Mouse (Mus musculus) limb, embryonic 13.5 days (tissue): ENCODE measurements around the gene Acsbg2. TPM values are rescaled to one million over a fixed set of nuclear protein-coding genes. Genes with fewer than 3 reads are reported as not detected.

Experiments
- ATAC-seq: fragments of 200-750 bp; cut with Nextera tagmentation; 2 replicates; pipeline ENCODE4 v1.8.0; 2017; ENCODE audit warnings: low read depth, moderate number of reproducible peaks, moderate TSS enrichment; ENCODE audit not compliant: low FRiP score
- H3K27ac ChIP-seq: fragments of 300-500 bp; sonication (generic); 2 replicates; pipeline ENCODE4 v1.5.1; 2015; ENCODE audit warnings: inconsistent platforms, mild to moderate bottlenecking, moderate library complexity
- H3K27me3 ChIP-seq: fragments of 300-500 bp; sonication (generic); 2 replicates; pipeline ENCODE4 v1.6.1; 2015; ENCODE audit warnings: mild to moderate bottlenecking, inconsistent platforms
- H3K36me3 ChIP-seq: fragments of 300-500 bp; sonication (generic); 2 replicates; pipeline ENCODE4 v1.6.1; 2015; ENCODE audit warnings: inconsistent platforms, mild to moderate bottlenecking, moderate library complexity
- H3K4me1 ChIP-seq: fragments of 300-500 bp; sonication (generic); 2 replicates; pipeline ENCODE4 v1.6.1; 2015; ENCODE audit warnings: inconsistent platforms
- H3K4me2 ChIP-seq: fragments of 300-500 bp; sonication (generic); replicated peaks from 2 replicates; pipeline ENCODE4 v1.6.1; 2015; ENCODE audit warnings: inconsistent platforms, mild to moderate bottlenecking, moderate library complexity
- H3K4me3 ChIP-seq: fragments of 300-500 bp; sonication (generic); 2 replicates; pipeline ENCODE4 v1.5.1; 2015; ENCODE audit warnings: moderate library complexity, mild to moderate bottlenecking, inconsistent platforms
- H3K9ac ChIP-seq: fragments of 300-500 bp; sonication (generic); 2 replicates; pipeline ENCODE4 v1.6.1; 2015; ENCODE audit warnings: mild to moderate bottlenecking, inconsistent platforms
- H3K9me3 ChIP-seq: fragments of 300-500 bp; sonication (generic); 2 replicates; pipeline ENCODE4 v1.6.1; 2016; ENCODE audit warnings: inconsistent platforms
- WGBS: fragments of 180-500 bp; shearing (Covaris S2); methylation state at CpG from one replicate; pipeline ENCODE4 v1.1.7; 2015; 5-methylcytosine and 5-hydroxymethylcytosine counted together
- polyA plus RNA-seq: library from polyadenylated mRNA; unstranded; fragments of >200 nt; fragmentation: Nextera tagmentation; extraction: Ambion mirVana; gene quantifications from 2 replicates; pipeline ENCODE4 v1.2.1, GENCODE M21; 2015

The Acsbg2 gene
- polyA plus RNA-seq, 1 experiment from 2014 or later: not detected

DNA sequence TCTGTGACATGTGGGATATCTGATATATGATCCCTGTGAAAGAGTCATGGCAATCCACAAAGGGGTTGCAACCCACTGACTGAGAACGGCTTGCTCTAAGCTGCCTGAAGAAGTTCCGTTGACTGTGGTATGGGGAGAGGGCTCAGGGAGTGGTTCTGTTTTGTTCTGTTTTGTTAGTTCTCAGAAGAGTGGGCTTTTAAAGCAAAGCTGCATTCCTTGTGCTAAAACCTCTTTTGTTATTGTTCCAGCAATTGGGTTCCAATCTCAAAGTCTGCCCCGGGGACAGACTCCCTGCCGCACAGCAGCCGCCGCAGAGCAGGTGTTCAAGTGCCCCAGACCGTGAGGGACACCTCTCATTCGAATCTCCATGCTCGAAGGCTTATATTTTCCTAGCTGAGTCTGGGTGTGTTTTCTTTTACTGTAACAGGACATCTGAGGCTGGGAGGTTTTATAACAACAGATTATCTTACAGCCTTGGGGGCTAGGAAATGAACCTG, 4.7 kb downstream of the Acsbg2 start:
- Histone ChIP-seq H3K9me3 (0 out of 2 replicates have a peak, but pooled peaks cover 8% of the 10 kb centered on the region), H3K4me1 (peaks cover 4% of the 10 kb centered on the region; the same call in 1 of the 2 replicates), H3K4me3 (no peak overlapping the region), H3K9ac (no peak overlapping the region), H3K4me2 (no peak overlapping the region), H3K36me3 (no peaks in the 10 kb centered on the region), H3K27me3 (no peaks in the 10 kb centered on the region), H3K27ac (no peak overlapping the region)
- 60% methylated on average over 9 of the region's 9 CpGs for WGBS
- ATAC-seq: no peak

DNA sequence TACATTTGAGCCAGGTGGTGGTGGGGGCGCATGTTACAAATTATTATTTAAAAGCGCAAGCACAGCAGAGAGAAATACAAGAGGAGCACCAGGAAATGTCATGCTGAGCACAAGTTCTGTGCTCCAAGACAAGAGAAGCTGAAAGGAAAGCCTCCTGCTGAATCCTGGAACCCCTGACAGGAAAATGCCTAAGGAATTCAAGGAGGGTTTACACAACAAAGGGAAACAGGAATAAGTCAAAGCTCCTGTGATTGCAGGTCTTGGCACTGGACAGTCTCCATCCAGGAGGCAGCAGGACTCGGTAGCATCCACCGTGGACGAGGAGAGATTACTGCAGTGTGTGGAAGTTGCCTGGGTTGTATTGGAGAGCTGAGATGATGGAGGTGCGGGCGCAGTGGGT, 8.2 kb downstream of the Acsbg2 start:
- Histone ChIP-seq H3K4me3 (no peak overlapping the region), H3K36me3 (no peaks in the 10 kb centered on the region)
- no peak for ATAC-seq

DNA sequence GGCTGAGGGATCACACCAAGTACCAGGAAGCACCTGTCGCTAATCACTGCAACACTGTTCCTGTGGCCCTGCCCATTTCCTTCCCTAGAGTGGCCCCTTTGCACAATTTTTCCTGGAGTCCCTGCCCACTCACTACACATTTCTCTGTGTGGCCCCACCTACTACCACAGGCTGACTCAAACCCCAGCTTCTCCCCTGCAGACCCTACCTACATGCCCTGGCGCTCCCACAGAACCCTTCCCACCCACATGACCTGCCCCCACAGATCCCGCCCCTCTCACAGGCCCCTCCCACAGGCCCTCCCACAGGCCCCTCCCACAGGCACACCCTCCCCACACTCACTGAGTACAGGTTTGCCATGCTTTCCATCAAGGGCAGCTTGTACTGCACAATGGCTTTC, 13.1 kb downstream of the Acsbg2 start:
- Histone ChIP-seq H3K36me3 (no peaks in the 10 kb centered on the region), H3K9ac (no peak overlapping the region), H3K27me3 (no peaks in the 10 kb centered on the region), H3K4me3 (no peak overlapping the region), H3K4me1 (peaks cover 4% of the 10 kb centered on the region; the same call in 1 of the 2 replicates), H3K9me3 (no peaks in the 10 kb centered on the region), H3K4me2 (no peak overlapping the region), H3K27ac (no peak overlapping the region)
- ATAC-seq: no peak
- 47% methylated on average over 3 of the region's 3 CpGs for WGBS

More for the DNA sequence above, 8.2 kb downstream of the Acsbg2 start:
- H3K27ac ChIP-seq: no peak overlapping the region
- H3K4me2 ChIP-seq: no peak overlapping the region
- no peaks in the 10 kb centered on the region for H3K27me3 ChIP-seq
- no peak overlapping the region for H3K9ac ChIP-seq
- H3K4me1 ChIP-seq: peaks cover 4% of the 10 kb centered on the region; the same call in 1 of the 2 replicates
- 0 out of 2 replicates have a peak, but pooled peaks cover 8% of the 10 kb centered on the region for H3K9me3 ChIP-seq
- 63% methylated on average over 7 of the region's 7 CpGs for WGBS

DNA sequence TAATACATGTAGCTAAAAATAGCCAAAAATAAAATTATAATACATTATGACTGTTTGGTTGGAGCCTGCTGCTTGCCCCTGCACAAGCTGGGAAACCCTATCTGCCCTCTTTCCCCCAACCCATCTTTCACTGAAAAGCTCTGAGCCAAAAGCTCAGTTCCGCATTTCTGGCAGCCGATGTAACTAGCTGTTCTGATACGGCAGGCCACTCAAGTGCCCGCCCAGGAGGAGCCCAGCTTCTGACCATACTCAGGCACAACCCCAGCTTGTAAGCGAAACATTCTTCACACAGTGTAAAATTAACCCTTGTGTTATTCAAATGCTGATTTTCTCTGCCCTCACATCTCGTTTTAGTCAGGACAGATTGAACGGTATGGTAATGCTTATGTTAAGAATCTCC, 15.3 kb downstream of the Acsbg2 start:
- Histone ChIP-seq H3K4me3 (no peak overlapping the region), H3K4me2 (no peak overlapping the region), H3K36me3 (no peaks in the 10 kb centered on the region), H3K27ac (no peak overlapping the region), H3K9me3 (no peaks in the 10 kb centered on the region), H3K4me1 (no peaks in the 10 kb centered on the region), H3K27me3 (no peaks in the 10 kb centered on the region), H3K9ac (no peak overlapping the region)
- WGBS: 48% methylated on average over 7 of the region's 7 CpGs
- ATAC-seq: no peak

DNA sequence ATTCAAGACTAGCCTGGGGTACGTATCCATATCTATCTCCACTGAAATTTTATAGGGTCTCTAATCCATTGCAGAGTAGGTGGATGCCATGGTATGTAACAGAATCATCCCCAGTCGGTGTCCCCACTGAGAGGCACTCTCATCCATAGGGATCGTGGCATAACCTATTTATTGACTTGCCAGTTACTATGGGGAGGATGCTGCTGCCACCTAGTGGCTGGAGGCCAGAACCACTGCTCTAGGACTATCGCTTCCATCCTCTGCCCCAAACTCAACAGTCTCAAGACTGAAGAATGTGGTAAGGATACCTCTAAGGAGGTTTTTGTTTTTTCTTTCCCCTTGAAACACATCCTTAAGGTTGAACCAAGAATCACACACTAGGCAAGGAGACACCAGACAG, 16.0 kb downstream of the Acsbg2 start:
- Histone ChIP-seq H3K27ac (no peak overlapping the region), H3K4me2 (no peak overlapping the region), H3K4me3 (no peak overlapping the region), H3K36me3 (no peaks in the 10 kb centered on the region), H3K9ac (no peak overlapping the region), H3K27me3 (no peaks in the 10 kb centered on the region), H3K4me1 (no peaks in the 10 kb centered on the region), H3K9me3 (no peaks in the 10 kb centered on the region)
- no peak for ATAC-seq
- WGBS: 57% methylated on average over 4 of the region's 4 CpGs

DNA sequence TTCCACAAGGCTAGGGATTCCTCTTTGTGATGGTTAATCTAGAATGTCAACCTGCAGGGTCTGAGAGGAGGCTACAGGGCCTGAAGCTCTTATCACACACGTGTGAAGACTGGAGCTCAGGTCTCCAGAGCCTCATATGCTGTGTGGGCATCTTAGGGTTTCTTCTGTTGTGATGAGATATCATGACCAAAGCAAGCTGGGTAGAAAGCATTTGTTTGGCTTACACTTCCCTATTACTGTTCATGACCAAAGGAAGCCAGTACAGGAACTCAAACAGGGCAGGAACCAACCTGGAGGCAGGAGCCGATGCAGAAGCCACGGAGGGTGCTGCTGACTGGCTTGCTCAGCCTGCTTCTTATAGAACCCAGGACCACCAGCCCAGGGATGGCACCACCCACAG, 18.8 kb downstream of the Acsbg2 start:
- no peak overlapping the region for H3K4me2 ChIP-seq
- 87% methylated on average over 3 of the region's 3 CpGs for WGBS

DNA sequence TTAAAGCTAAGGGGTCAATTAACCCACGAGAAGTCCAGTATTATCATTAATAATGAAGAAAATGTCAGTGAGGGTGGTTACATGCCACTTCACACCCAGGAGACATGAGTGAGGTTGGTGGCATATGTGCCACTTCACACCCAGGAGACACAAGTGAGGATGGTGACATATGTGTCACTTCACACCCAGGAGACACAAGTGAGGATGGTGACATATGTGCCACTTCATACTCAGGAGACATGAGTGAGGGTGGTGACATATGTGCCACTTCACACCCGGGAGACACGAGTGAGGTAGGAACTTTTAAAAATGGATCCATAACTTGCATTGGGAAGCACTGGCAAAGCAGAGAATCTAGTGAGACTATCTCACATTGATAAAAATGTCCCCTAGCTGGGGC, 23.1 kb downstream of the Acsbg2 start:
- Histone ChIP-seq H3K4me1 (no peaks in the 10 kb centered on the region), H3K9me3 (no peaks in the 10 kb centered on the region), H3K36me3 (no peaks in the 10 kb centered on the region), H3K9ac (no peak overlapping the region), H3K27me3 (no peaks in the 10 kb centered on the region), H3K27ac (no peak overlapping the region), H3K4me2 (no peak overlapping the region), H3K4me3 (no peak overlapping the region)
- ATAC-seq: no peak
- WGBS: 74% methylated on average over 3 of the region's 3 CpGs

More for the DNA sequence above, 18.8 kb downstream of the Acsbg2 start:
- H3K9me3 ChIP-seq: no peaks in the 10 kb centered on the region
- no peak overlapping the region for H3K4me3 ChIP-seq
- no peaks in the 10 kb centered on the region for H3K27me3 ChIP-seq
- H3K36me3 ChIP-seq: no peaks in the 10 kb centered on the region
- no peak overlapping the region for H3K9ac ChIP-seq
- no peaks in the 10 kb centered on the region for H3K4me1 ChIP-seq
- no peak for ATAC-seq
- H3K27ac ChIP-seq: no peak overlapping the region

DNA sequence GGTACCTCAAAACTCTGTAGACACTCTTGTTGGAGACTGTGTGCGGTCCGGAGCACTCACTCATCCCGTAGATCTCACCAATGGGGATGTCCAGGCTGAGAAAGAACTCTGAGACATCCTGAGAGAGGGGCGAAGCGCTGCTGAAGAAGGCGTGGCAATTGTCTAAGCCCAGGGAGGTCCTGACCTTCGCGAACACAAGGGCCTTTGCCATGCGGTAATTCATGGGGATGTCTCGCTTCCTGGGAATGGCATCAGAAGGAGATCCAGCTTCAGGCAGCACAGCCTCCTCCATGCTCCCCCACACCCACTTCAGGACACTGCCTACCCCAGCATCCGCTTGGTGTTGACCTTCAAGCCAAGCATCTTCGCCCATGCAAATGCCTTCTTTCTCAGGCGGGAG, 24.5 kb downstream of the Acsbg2 start:
- Histone ChIP-seq H3K9me3 (no peaks in the 10 kb centered on the region), H3K36me3 (no peaks in the 10 kb centered on the region), H3K27ac (no peak overlapping the region), H3K27me3 (no peaks in the 10 kb centered on the region), H3K4me3 (no peak overlapping the region), H3K9ac (no peak overlapping the region), H3K4me2 (no peak overlapping the region), H3K4me1 (no peaks in the 10 kb centered on the region)
- ATAC-seq: no peak
- WGBS: 87% methylated on average over 13 of the region's 13 CpGs

DNA sequence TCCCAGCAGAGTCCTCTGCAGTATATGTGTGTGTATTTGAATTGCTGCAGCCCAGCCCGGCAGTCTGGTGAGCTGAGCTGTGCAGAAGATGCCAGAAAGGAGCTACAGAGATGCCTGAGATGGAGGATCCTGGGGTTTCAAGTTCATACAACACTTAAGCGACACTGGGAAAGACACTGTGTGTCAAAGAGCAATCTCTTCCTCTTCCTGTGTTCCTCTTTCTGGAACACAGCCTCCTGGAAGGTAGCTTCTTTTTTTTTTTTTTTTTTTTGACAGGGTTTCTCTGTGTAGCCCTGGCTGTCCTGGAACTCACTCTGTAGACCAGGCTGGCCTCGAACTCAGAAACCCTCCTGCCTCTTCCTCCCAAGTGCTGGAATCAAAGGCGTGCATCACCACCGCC, 25.5 kb downstream of the Acsbg2 start:
- no peak for ATAC-seq
- 86% methylated on average over 5 of the region's 5 CpGs for WGBS

DNA sequence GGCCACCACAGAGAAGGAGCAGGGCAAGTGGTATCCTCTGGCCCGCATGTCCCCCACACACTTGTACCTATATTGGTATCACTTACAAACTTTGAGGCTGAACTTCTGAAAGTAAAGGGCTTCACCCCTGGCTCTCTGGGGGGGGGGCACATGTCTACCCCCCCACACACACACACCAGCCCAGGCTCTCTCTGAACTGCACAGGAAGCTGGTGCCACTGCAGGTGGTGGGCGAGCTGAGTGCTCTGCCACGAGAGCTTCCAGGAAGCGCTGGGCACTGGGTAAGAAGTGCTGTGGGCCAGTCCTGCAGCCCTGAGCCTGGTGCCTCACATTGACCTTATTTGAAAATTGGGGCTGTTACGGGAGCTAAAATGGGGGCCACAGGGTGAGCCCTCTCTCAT, 30.6 kb downstream of the Acsbg2 start:
- no peak overlapping the region for H3K27ac ChIP-seq

More for the DNA sequence above, 25.5 kb downstream of the Acsbg2 start:
- H3K27ac ChIP-seq: no peak overlapping the region
- no peak overlapping the region for H3K4me2 ChIP-seq
- no peaks in the 10 kb centered on the region for H3K36me3 ChIP-seq
- no peak overlapping the region for H3K9ac ChIP-seq
- no peak overlapping the region for H3K4me3 ChIP-seq
- no peaks in the 10 kb centered on the region for H3K4me1 ChIP-seq
- H3K9me3 ChIP-seq: no peaks in the 10 kb centered on the region
- H3K27me3 ChIP-seq: no peaks in the 10 kb centered on the region

DNA sequence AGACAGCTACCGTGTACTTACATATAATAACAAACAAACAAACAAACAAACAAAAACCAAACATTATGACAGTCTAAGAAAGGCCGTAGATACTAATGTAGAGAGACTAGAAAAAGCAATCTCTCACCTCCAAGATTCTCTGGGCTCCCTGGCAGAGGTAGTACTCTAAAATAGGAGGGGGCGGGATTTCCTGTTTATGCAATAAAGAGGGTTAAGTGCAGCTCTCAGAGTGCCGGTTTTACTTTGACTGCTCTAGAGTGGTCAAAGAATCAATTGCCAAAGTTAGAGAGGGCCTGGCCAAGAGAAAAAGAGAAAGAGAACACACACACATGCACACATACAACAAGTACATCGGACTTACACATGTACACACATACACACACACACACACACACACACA, 32.1 kb downstream of the Acsbg2 start:
- no peak overlapping the region for H3K9ac ChIP-seq
- no peaks in the 10 kb centered on the region for H3K4me1 ChIP-seq
- H3K9me3 ChIP-seq: no peaks in the 10 kb centered on the region
- H3K36me3 ChIP-seq: no peaks in the 10 kb centered on the region
- no peak for ATAC-seq
- H3K27ac ChIP-seq: no peak overlapping the region
- H3K4me3 ChIP-seq: no peak overlapping the region
- no peaks in the 10 kb centered on the region for H3K27me3 ChIP-seq
- 75% methylated on average over 5 of the region's 5 CpGs for WGBS
- no peak overlapping the region for H3K4me2 ChIP-seq

More for the DNA sequence above, 30.6 kb downstream of the Acsbg2 start:
- no peaks in the 10 kb centered on the region for H3K36me3 ChIP-seq
- WGBS: 85% methylated on average over 5 of the region's 5 CpGs
- no peak overlapping the region for H3K9ac ChIP-seq
- no peak overlapping the region for H3K4me2 ChIP-seq
- ATAC-seq: no peak
- H3K9me3 ChIP-seq: no peaks in the 10 kb centered on the region
- no peaks in the 10 kb centered on the region for H3K4me1 ChIP-seq
- H3K27me3 ChIP-seq: no peaks in the 10 kb centered on the region
- H3K4me3 ChIP-seq: no peak overlapping the region

DNA sequence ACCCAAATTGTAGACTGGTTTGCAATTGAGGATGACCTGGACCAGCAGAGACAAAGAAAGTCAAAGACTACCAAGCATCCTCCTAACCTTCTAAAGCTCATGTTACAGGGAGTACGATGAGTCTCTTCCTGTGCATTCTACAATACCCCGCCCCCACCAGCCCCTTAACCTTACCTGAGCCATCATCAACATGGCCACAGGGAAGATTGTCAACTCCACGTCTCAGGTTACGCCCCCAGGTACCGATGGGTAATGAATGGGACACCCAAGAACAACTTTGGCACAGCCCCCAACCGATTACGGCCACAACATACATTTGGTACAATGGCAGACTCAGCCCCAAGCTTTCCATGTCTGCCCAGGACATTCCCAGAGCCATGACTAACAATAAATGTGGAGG, 33.7 kb downstream of the Acsbg2 start:
- no peaks in the 10 kb centered on the region for H3K27me3 ChIP-seq
- no peak for ATAC-seq
- H3K27ac ChIP-seq: no peak overlapping the region
- H3K4me1 ChIP-seq: no peaks in the 10 kb centered on the region
- 79% methylated on average over 7 of the region's 7 CpGs for WGBS
- H3K36me3 ChIP-seq: no peaks in the 10 kb centered on the region
- no peak overlapping the region for H3K4me2 ChIP-seq
- no peaks in the 10 kb centered on the region for H3K9me3 ChIP-seq
- no peak overlapping the region for H3K9ac ChIP-seq
- no peak overlapping the region for H3K4me3 ChIP-seq

DNA sequence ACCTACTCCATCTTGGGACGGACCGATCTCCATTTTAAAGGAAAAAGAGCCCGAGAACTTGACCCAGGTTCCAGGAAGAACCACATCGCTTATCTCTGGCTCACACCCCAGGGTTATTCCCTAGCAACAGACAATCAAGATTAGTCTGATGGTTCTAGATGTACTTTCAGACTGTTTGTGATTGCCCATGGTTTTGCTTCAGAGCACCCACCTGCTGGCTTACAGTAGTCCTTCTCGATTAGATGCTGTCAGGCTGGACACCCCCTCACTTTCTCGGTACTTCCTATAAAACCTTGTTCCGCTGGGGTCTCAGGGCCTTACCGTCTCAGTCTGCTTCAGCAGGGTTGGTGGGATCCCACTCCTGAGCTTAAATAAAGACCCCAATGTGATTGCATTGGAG, 37.9 kb downstream of the Acsbg2 start:
- H3K9me3 ChIP-seq: no peaks in the 10 kb centered on the region

More for the DNA sequence above, 37.9 kb downstream of the Acsbg2 start:
- WGBS: 90% methylated on average over 8 of the region's 8 CpGs
- H3K27me3 ChIP-seq: peaks cover 6% of the 10 kb centered on the region; the same call in 1 of the 2 replicates
- no peak for ATAC-seq
- no peak overlapping the region for H3K4me2 ChIP-seq
- H3K9ac ChIP-seq: no peak overlapping the region
- H3K36me3 ChIP-seq: no peaks in the 10 kb centered on the region
- no peak overlapping the region for H3K27ac ChIP-seq
- no peaks in the 10 kb centered on the region for H3K4me1 ChIP-seq
- no peak overlapping the region for H3K4me3 ChIP-seq
